Comparison of ENCODE assay signal across 27 mouse cellular contexts in the genomic region with DNA sequence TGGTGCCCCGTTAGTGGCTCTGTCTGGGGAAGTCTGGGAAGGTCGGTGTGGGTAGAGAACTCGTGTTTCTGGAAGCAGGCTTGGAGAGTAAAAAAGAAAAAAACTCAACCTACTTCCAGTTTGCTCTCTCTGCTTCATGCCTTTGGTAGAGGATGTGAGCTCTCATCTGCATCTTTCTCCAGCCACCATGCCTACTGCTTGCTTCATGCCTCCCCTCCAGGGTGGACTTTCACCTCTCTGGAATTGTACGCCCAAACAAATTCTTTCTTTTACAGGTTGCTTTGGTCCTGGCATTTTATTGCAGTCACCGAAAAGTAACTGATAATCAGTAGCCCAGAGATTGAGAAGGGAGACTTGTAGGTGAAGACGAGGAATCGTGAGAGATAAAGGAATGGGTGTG.
"Had no signal": no experiment of that assay in that cellular context is flagged by ENCODE, and none has a peak within 500 bp of the region (broad histone marks: within the 10 kb centered on the region; RNA-seq: fewer than 3 reads in every experiment).

No protein-coding gene starts in this region.

- H3K4me3 ChIP-seq: gastrocnemius, adult 2 months; heart, adult 2 months; heart, embryonic 10.5 days; heart, embryonic 12.5 days; hindbrain, embryonic 10.5 days; hindbrain, embryonic 12.5 days; kidney, embryonic 15.5 days; limb, embryonic 13.5 days; limb, embryonic 15.5 days had no signal

- ATAC-seq: hindbrain, embryonic 16.5 days; inflammation-experienced regulatory T-cells, adult 6 months had no signal

- H3K4me1 ChIP-seq: heart, embryonic 12.5 days; hindbrain, embryonic 12.5 days; kidney, embryonic 15.5 days had no signal

- H3K27me3 ChIP-seq: heart, embryonic 12.5 days; hindbrain, embryonic 12.5 days; kidney, embryonic 15.5 days; limb, embryonic 13.5 days; limb, embryonic 15.5 days had no signal

- H3K9me3 ChIP-seq: heart, embryonic 10.5 days; heart, embryonic 12.5 days; hindbrain, embryonic 10.5 days; hindbrain, embryonic 12.5 days; kidney, embryonic 15.5 days; limb, embryonic 13.5 days; limb, embryonic 15.5 days had no signal

- H3K9ac ChIP-seq: heart, embryonic 12.5 days; hindbrain, embryonic 12.5 days; hindbrain, embryonic 14.5 days; kidney, embryonic 15.5 days; limb, embryonic 13.5 days; limb, embryonic 15.5 days; liver, embryonic 14.5 days had no signal

- H3K36me3 ChIP-seq: heart, embryonic 10.5 days; heart, embryonic 12.5 days; hindbrain, embryonic 10.5 days; hindbrain, embryonic 12.5 days; kidney, embryonic 15.5 days; limb, embryonic 13.5 days; limb, embryonic 15.5 days had no signal

- H3K4me2 ChIP-seq: heart, embryonic 12.5 days; hindbrain, embryonic 12.5 days; hindbrain, embryonic 14.5 days; kidney, embryonic 15.5 days; limb, embryonic 13.5 days; limb, embryonic 15.5 days; liver, embryonic 11.5 days had no signal

- H3K27ac ChIP-seq: gastrocnemius, adult 2 months; heart, adult 2 months; heart, embryonic 10.5 days; hindbrain, embryonic 10.5 days; hindbrain, embryonic 12.5 days; hindbrain, embryonic 14.5 days; kidney, embryonic 15.5 days; kidney, postnatal 0 days; limb, embryonic 13.5 days; limb, embryonic 15.5 days; liver, embryonic 14.5 days had no signal

- DNase-seq: gastrocnemius, adult 2 months; gastrocnemius, postnatal 10 days; gastrocnemius, postnatal 25 days; heart, adult 2 months; heart, postnatal 10 days; heart, postnatal 4 days; kidney, adult 11 months; kidney, adult 2 months; kidney, adult 9 months; kidney, postnatal 14 days; kidney, postnatal 36 days; layer of hippocampus, adult 9-11 months; layer of hippocampus, postnatal 36 days; left cerebral cortex, postnatal 4 days had no signal
